Mouse (Mus musculus) hindbrain, embryonic 15.5 days (tissue): ENCODE data around the gene Mcts2. TPM values are rescaled to one million over a fixed set of nuclear protein-coding genes. Genes with fewer than 3 reads are reported as not detected.

ENCODE experiments used
- ATAC-seq: fragments of 200-750 bp; cut with Nextera tagmentation; 2 replicates; pipeline ENCODE4 v1.8.0; 2017; ENCODE audit warnings: low read depth, moderate number of reproducible peaks, moderate TSS enrichment; ENCODE audit not compliant: low FRiP score
- H3K27ac ChIP-seq: fragments of 300-500 bp; sonication (generic); replicated peaks from 2 replicates; pipeline ENCODE4 v1.5.1; 2015; ENCODE audit warnings: mild to moderate bottlenecking, inconsistent platforms
- H3K27me3 ChIP-seq: fragments of 300-500 bp; sonication (generic); 2 replicates; pipeline ENCODE4 v1.6.1; 2015; ENCODE audit warnings: control low read depth, inconsistent platforms
- H3K36me3 ChIP-seq: fragments of 300-500 bp; sonication (generic); 2 replicates; pipeline ENCODE4 v1.6.1; 2015; ENCODE audit warnings: control low read depth, inconsistent platforms
- H3K4me1 ChIP-seq: fragments of 300-500 bp; sonication (generic); replicated peaks from 2 replicates; pipeline ENCODE4 v1.6.1; 2015; ENCODE audit warnings: control low read depth, inconsistent platforms
- H3K4me2 ChIP-seq: fragments of 300-500 bp; sonication (generic); 2 replicates; pipeline ENCODE4 v1.6.1; 2015; ENCODE audit warnings: moderate library complexity, mild to moderate bottlenecking, inconsistent platforms
- H3K4me3 ChIP-seq: fragments of 300-500 bp; sonication (generic); 2 replicates; pipeline ENCODE4 v1.5.1; 2015; ENCODE audit warnings: mild to moderate bottlenecking, inconsistent platforms
- H3K9ac ChIP-seq: fragments of 300-500 bp; sonication (generic); 2 replicates; pipeline ENCODE4 v1.6.1; 2015; ENCODE audit warnings: inconsistent platforms
- H3K9me3 ChIP-seq: fragments of 300-500 bp; sonication (generic); 2 replicates; pipeline ENCODE4 v1.6.1; 2016; ENCODE audit warnings: control low read depth, inconsistent platforms
- WGBS: fragments of 180-500 bp; shearing (Covaris S2); methylation state at CpG from one replicate; pipeline ENCODE4 v1.1.7; 2015; 5-methylcytosine and 5-hydroxymethylcytosine counted together
- polyA plus RNA-seq: library from polyadenylated mRNA; unstranded; fragments of >200 nt; fragmentation: Nextera tagmentation; extraction: Ambion mirVana; gene quantifications from 2 replicates; pipeline ENCODE4 v1.2.1, GENCODE M21; 2015

The Mcts2 gene
- polyA plus RNA-seq, 1 experiment from 2014 or later = 32.6 TPM

- H3K27ac ChIP-seq = peak overlapping the region; percentile 97
- peak overlapping the region; percentile 92 for H3K4me2 ChIP-seq
- peak overlapping the region; percentile 89 for H3K4me3 ChIP-seq
- H3K9me3 ChIP-seq = no peaks in the 10 kb centered on the region
- H3K36me3 ChIP-seq = peaks cover 21% of the 10 kb centered on the region
- H3K27me3 ChIP-seq = no peaks in the 10 kb centered on the region
- 51% methylated on average over 9 of the region's 9 CpGs for WGBS
- peaks cover 41% of the 10 kb centered on the region for H3K4me1 ChIP-seq
- H3K9ac ChIP-seq = peak overlapping the region; percentile 90
- 0 out of 2 replicates have a peak, but pooled peaks have one; percentile 7 for ATAC-seq
These were observed 15.7 kb upstream of the Mcts2 start for GRCm38 (mm10) chr2:152670983-152671641.

- Histone ChIP-seq H3K4me2 (peak overlapping the region; percentile 92), H3K4me1 (peaks cover 41% of the 10 kb centered on the region)
These were observed 15.2 kb upstream of the Mcts2 start for GRCm38 (mm10) chr2:152671642-152671999.

GRCm38 (mm10) chr2:152672166-152672565, 14.7 kb upstream of the Mcts2 start:
- Histone ChIP-seq H3K36me3 (peaks cover 31% of the 10 kb centered on the region), H3K27me3 (no peaks in the 10 kb centered on the region), H3K9me3 (no peaks in the 10 kb centered on the region), H3K27ac (peak overlapping the region; percentile 97; the same call in 1 of the 2 replicates), H3K4me3 (peak overlapping the region; percentile 89), H3K4me1 (peaks cover 41% of the 10 kb centered on the region), H3K9ac (peak overlapping the region; percentile 90), H3K4me2 (peak overlapping the region; percentile 92)
- ATAC-seq = no peak
- WGBS = 74% methylated on average over 12 of the region's 12 CpGs

More at GRCm38 (mm10) chr2:152671642-152671999, 15.2 kb upstream of the Mcts2 start:
- H3K9ac ChIP-seq = peak overlapping the region; percentile 90
- no peaks in the 10 kb centered on the region for H3K9me3 ChIP-seq
- H3K27me3 ChIP-seq = no peaks in the 10 kb centered on the region
- peak overlapping the region; percentile 89 for H3K4me3 ChIP-seq
- H3K36me3 ChIP-seq = peaks cover 27% of the 10 kb centered on the region
- 23% methylated on average over 5 of the region's 5 CpGs for WGBS
- peak; percentile 29; the same call in 1 of the 2 replicates for ATAC-seq
- peak overlapping the region; percentile 97 for H3K27ac ChIP-seq

GRCm38 (mm10) chr2:152674148-152674547, 12.7 kb upstream of the Mcts2 start:
- Histone ChIP-seq H3K36me3 (peaks cover 44% of the 10 kb centered on the region), H3K27me3 (no peaks in the 10 kb centered on the region), H3K4me1 (peaks cover 48% of the 10 kb centered on the region), H3K27ac (no peak overlapping the region), H3K4me2 (peak overlapping the region; percentile 20; the same call in 1 of the 2 replicates), H3K9ac (no peak overlapping the region), H3K4me3 (no peak overlapping the region), H3K9me3 (no peaks in the 10 kb centered on the region)
- 80% methylated on average over 11 of the region's 11 CpGs for WGBS
- ATAC-seq = no peak

GRCm38 (mm10) chr2:152675252-152675791, 11.5 kb upstream of the Mcts2 start:
- Histone ChIP-seq H3K9me3 (no peaks in the 10 kb centered on the region), H3K27ac (no peak overlapping the region), H3K4me2 (no peak overlapping the region), H3K27me3 (no peaks in the 10 kb centered on the region), H3K4me1 (peaks cover 57% of the 10 kb centered on the region), H3K36me3 (peaks cover 52% of the 10 kb centered on the region), H3K9ac (no peak overlapping the region), H3K4me3 (no peak overlapping the region)
- WGBS = 81% methylated on average over 13 of the region's 13 CpGs
- ATAC-seq = no peak

GRCm38 (mm10) chr2:152678302-152678701, 8.5 kb upstream of the Mcts2 start:
- no peak overlapping the region for H3K4me3 ChIP-seq
- H3K36me3 ChIP-seq = peaks cover 75% of the 10 kb centered on the region
- WGBS = 48% methylated on average over 3 of the region's 3 CpGs
- H3K4me1 ChIP-seq = peaks cover 40% of the 10 kb centered on the region
- no peaks in the 10 kb centered on the region for H3K9me3 ChIP-seq
- no peak overlapping the region for H3K9ac ChIP-seq
- no peaks in the 10 kb centered on the region for H3K27me3 ChIP-seq
- H3K4me2 ChIP-seq = no peak overlapping the region
- H3K27ac ChIP-seq = no peak overlapping the region
- ATAC-seq = 0 out of 2 replicates have a peak, but pooled peaks have one; percentile 46

GRCm38 (mm10) chr2:152678925-152679324, 7.9 kb upstream of the Mcts2 start:
- Histone ChIP-seq H3K4me3 (no peak overlapping the region), H3K9me3 (no peaks in the 10 kb centered on the region), H3K36me3 (peaks cover 81% of the 10 kb centered on the region), H3K4me1 (peaks cover 35% of the 10 kb centered on the region), H3K9ac (no peak overlapping the region), H3K27me3 (no peaks in the 10 kb centered on the region), H3K4me2 (no peak overlapping the region), H3K27ac (peak overlapping the region; percentile 43; the same call in 1 of the 2 replicates)
- no peak for ATAC-seq
- WGBS = 79% methylated on average over 5 of the region's 5 CpGs

GRCm38 (mm10) chr2:152679701-152680355, 7.0 kb upstream of the Mcts2 start:
- no peak overlapping the region for H3K9ac ChIP-seq
- peak; percentile 84 for ATAC-seq

GRCm38 (mm10) chr2:152683086-152683485, 3.7 kb upstream of the Mcts2 start:
- ATAC-seq = no peak
- no peaks in the 10 kb centered on the region for H3K9me3 ChIP-seq
- H3K9ac ChIP-seq = no peak overlapping the region
- no peak overlapping the region for H3K4me2 ChIP-seq
- H3K27ac ChIP-seq = no peak overlapping the region
- WGBS = 93% methylated on average over 5 of the region's 5 CpGs
- no peak overlapping the region for H3K4me3 ChIP-seq
- peaks cover 89% of the 10 kb centered on the region for H3K36me3 ChIP-seq
- H3K27me3 ChIP-seq = no peaks in the 10 kb centered on the region
- peaks cover 38% of the 10 kb centered on the region for H3K4me1 ChIP-seq

More at GRCm38 (mm10) chr2:152679701-152680355, 7.0 kb upstream of the Mcts2 start:
- no peak overlapping the region for H3K4me3 ChIP-seq
- 65% methylated on average over 8 of the region's 8 CpGs for WGBS
- no peaks in the 10 kb centered on the region for H3K9me3 ChIP-seq
- peaks cover 85% of the 10 kb centered on the region for H3K36me3 ChIP-seq
- H3K4me1 ChIP-seq = peaks cover 29% of the 10 kb centered on the region
- H3K4me2 ChIP-seq = no peak overlapping the region
- H3K27me3 ChIP-seq = no peaks in the 10 kb centered on the region
- H3K27ac ChIP-seq = peak overlapping the region; percentile 51

GRCm38 (mm10) chr2:152686399-152686798, 436 bp upstream of the Mcts2 start:
- Histone ChIP-seq H3K4me1 (peaks cover 19% of the 10 kb centered on the region), H3K9ac (no peak overlapping the region), H3K4me2 (peak overlapping the region; percentile 39), H3K36me3 (peaks cover 76% of the 10 kb centered on the region), H3K27ac (peak overlapping the region; percentile 69), H3K4me3 (no peak overlapping the region), H3K27me3 (no peaks in the 10 kb centered on the region), H3K9me3 (no peaks in the 10 kb centered on the region)
- 56% methylated on average over 12 of the region's 12 CpGs for WGBS
- ATAC-seq = peak; percentile 40; the same call in 1 of the 2 replicates

GRCm38 (mm10) chr2:152691564-152692217, 4.9 kb downstream of the Mcts2 start:
- no peak overlapping the region for H3K4me2 ChIP-seq
- H3K36me3 ChIP-seq = peaks cover 32% of the 10 kb centered on the region
- H3K9ac ChIP-seq = no peak overlapping the region
- peaks cover 24% of the 10 kb centered on the region for H3K4me1 ChIP-seq
- no peak for ATAC-seq
- H3K9me3 ChIP-seq = no peaks in the 10 kb centered on the region
- H3K27ac ChIP-seq = 0 out of 2 replicates have a peak overlapping the region, but pooled peaks have one; percentile 50
- 73% methylated on average over 7 of the region's 7 CpGs for WGBS
- H3K27me3 ChIP-seq = no peaks in the 10 kb centered on the region
- H3K4me3 ChIP-seq = no peak overlapping the region
